Mouse (Mus musculus) cerebellum, adult (tissue): ENCODE measurements around the gene Amfr.

ENCODE experiments used
- ATAC-seq: cut with Nextera tagmentation; 2 replicates; pipeline ENCODE4 v1.9.2; 2017; ENCODE audit warnings: mild to moderate bottlenecking, moderate library complexity, mixed read lengths; ENCODE audit not compliant: insufficient number of reproducible peaks, low FRiP score, low TSS enrichment

The Amfr gene

GRCm38 (mm10) chr8:93983827-93984226 is 28.8 kb downstream of the Amfr start:
- ATAC-seq, result no peak

GRCm38 (mm10) chr8:93981679-93982215 is 30.9 kb downstream of the Amfr start:
- ATAC-seq, result no peak

- no peak for ATAC-seq
Measured at GRCm38 (mm10) chr8:93980141-93980540, 32.5 kb downstream of the Amfr start.

- ATAC-seq, result no peak
Measured at GRCm38 (mm10) chr8:93976446-93977211, 36.0 kb downstream of the Amfr start.

GRCm38 (mm10) chr8:93975358-93975757 is 37.3 kb downstream of the Amfr start:
- no peak for ATAC-seq

- ATAC-seq, result no peak
Measured at GRCm38 (mm10) chr8:93974602-93975186, 37.9 kb downstream of the Amfr start.

- ATAC-seq, result 0 out of 2 replicates have a peak, but pooled peaks have one; percentile 10
Measured at GRCm38 (mm10) chr8:93973831-93974375, 38.7 kb downstream of the Amfr start.

GRCm38 (mm10) chr8:93972971-93973734 is 39.5 kb downstream of the Amfr start:
- peak; percentile 54 for ATAC-seq

- no peak for ATAC-seq
Measured at GRCm38 (mm10) chr8:93972211-93972610, 40.4 kb downstream of the Amfr start.

- ATAC-seq, result no peak
Measured at GRCm38 (mm10) chr8:93971451-93971850, 41.2 kb downstream of the Amfr start.

- ATAC-seq, result no peak
Measured at GRCm38 (mm10) chr8:93969626-93970340, 42.9 kb downstream of the Amfr start.

- ATAC-seq, result no peak
Measured at GRCm38 (mm10) chr8:93968293-93968692, 44.3 kb downstream of the Amfr start.

GRCm38 (mm10) chr8:93960909-93961308 is 51.7 kb downstream of the Amfr start:
- no peak for ATAC-seq

GRCm38 (mm10) chr8:93958402-93958801 is 54.2 kb downstream of the Amfr start:
- 0 out of 2 replicates have a peak, but pooled peaks have one; percentile 7 for ATAC-seq

- no peak for ATAC-seq
Measured at GRCm38 (mm10) chr8:93952511-93952910, 60.1 kb downstream of the Amfr start.

GRCm38 (mm10) chr8:93950133-93950532 is 62.5 kb downstream of the Amfr start:
- peak; percentile 34; the same call in 1 of the 2 replicates for ATAC-seq

- ATAC-seq, result no peak
Measured at GRCm38 (mm10) chr8:93946397-93946796, 66.2 kb downstream of the Amfr start.

- ATAC-seq, result no peak
Measured at GRCm38 (mm10) chr8:93945781-93946180, 66.9 kb downstream of the Amfr start.

- ATAC-seq, result peak; percentile 59
Measured at GRCm38 (mm10) chr8:93941636-93942054, 71.0 kb downstream of the Amfr start.
